Mouse (Mus musculus) thymus, postnatal 36 days (tissue): ENCODE results near the gene Chst11.

Experiments
- DNase-seq, 2 experiments: peaks; one replicate each; pipeline ENCODE4 v3.0.0; 2022; ENCODE audit warnings: mixed read lengths in 2 of 2

Gene Chst11

GRCm38 (mm10) chr10:83080930-83081329 is 95.6 kb downstream of the Chst11 start:
- peak in 1 of 2 experiments; percentile 47 for DNase-seq

- DNase-seq: no peak
Measured at GRCm38 (mm10) chr10:83083946-83084345, 98.6 kb downstream of the Chst11 start.

- DNase-seq: no peak
Measured at GRCm38 (mm10) chr10:83088318-83088717, 103.0 kb downstream of the Chst11 start.

- DNase-seq: no peak
Measured at GRCm38 (mm10) chr10:83088826-83089225, 103.5 kb downstream of the Chst11 start.

- DNase-seq: no peak
Measured at GRCm38 (mm10) chr10:83090185-83090584, 104.9 kb downstream of the Chst11 start.

- no peak for DNase-seq
Measured at GRCm38 (mm10) chr10:83093705-83094104, 108.4 kb downstream of the Chst11 start.

GRCm38 (mm10) chr10:83094248-83094647 is 109.0 kb downstream of the Chst11 start:
- DNase-seq: peak; percentile 25 to 40

- DNase-seq: no peak
Measured at GRCm38 (mm10) chr10:83094821-83095725, 109.8 kb downstream of the Chst11 start.

- DNase-seq: no peak
Measured at GRCm38 (mm10) chr10:83096257-83096656, 111.0 kb downstream of the Chst11 start.

- DNase-seq: no peak
Measured at GRCm38 (mm10) chr10:83098940-83099339, 113.6 kb downstream of the Chst11 start.

GRCm38 (mm10) chr10:83099669-83100068 is 114.4 kb downstream of the Chst11 start:
- DNase-seq: no peak

GRCm38 (mm10) chr10:83100890-83101289 is 115.6 kb downstream of the Chst11 start:
- DNase-seq: no peak

- no peak for DNase-seq
Measured at GRCm38 (mm10) chr10:83101421-83102207, 116.3 kb downstream of the Chst11 start.

GRCm38 (mm10) chr10:83102745-83103144 is 117.4 kb downstream of the Chst11 start:
- no peak for DNase-seq

GRCm38 (mm10) chr10:83104221-83104620 is 118.9 kb downstream of the Chst11 start:
- DNase-seq: no peak

- DNase-seq: no peak
Measured at GRCm38 (mm10) chr10:83106152-83106746, 121.0 kb downstream of the Chst11 start.

- DNase-seq: no peak
Measured at GRCm38 (mm10) chr10:83107385-83107784, 122.1 kb downstream of the Chst11 start.

- DNase-seq: no peak
Measured at GRCm38 (mm10) chr10:83107921-83108738, 122.8 kb downstream of the Chst11 start.

- peak; percentile 27 to 55 for DNase-seq
Measured at GRCm38 (mm10) chr10:83108946-83109345, 123.6 kb downstream of the Chst11 start.

- no peak for DNase-seq
Measured at GRCm38 (mm10) chr10:83111046-83111445, 125.7 kb downstream of the Chst11 start.

- no peak for DNase-seq
Measured at GRCm38 (mm10) chr10:83112345-83112744, 127.0 kb downstream of the Chst11 start.

- DNase-seq: no peak
Measured at GRCm38 (mm10) chr10:83114564-83114963, 129.3 kb downstream of the Chst11 start.
